Mouse (Mus musculus) CH12F3 (cell line): ENCODE measurements around the gene Wdr82.

Experiments
- in situ Hi-C: fragments of 300-500 bp; cut with MboI; formaldehyde crosslinking; loops from 2 replicates; pipeline ENCODE4 v1.14.3; 2020; ENCODE audit warnings: low sequenced_read_pairs

The Wdr82 gene

DNA sequence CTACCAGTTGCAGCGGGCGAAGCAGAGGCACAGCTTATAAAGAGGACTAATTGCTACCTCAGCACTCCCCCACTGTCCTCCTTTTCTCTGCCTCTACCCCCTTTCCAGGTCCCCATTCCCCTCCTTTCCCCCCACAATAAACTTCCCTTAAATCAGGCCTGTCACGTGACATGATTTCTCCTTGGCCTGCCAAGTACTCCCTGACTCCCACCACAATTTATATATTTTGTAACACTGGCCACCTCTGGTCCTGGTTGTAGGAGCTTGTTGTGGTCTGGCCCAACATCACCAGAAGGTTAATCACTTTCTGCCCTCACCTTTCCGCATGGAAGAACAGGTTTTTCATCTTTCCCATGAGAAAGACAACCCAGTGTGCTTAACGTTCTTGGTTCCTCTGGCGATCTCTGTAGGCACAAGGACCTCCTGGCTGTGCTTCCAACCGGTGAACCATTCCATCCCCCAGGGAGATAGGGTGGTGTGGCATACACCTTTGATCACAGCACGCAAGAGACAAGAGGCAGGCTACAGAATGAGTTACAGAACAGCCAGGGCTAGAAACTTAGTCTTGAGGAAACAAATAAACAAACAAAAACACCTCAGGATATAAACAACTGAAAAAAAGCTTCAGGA lies 50.3 kb downstream of the Wdr82 start:
- in situ Hi-C loops, result no loop called here

- in situ Hi-C loops, result no loop called here
Measured at GRCm38 (mm10) chr9:106222261-106222851, 51.6 kb downstream of the Wdr82 start, which contains the start of gene Tlr9. Tlr9 (plus strand) TSS chr9:106222598.

DNA sequence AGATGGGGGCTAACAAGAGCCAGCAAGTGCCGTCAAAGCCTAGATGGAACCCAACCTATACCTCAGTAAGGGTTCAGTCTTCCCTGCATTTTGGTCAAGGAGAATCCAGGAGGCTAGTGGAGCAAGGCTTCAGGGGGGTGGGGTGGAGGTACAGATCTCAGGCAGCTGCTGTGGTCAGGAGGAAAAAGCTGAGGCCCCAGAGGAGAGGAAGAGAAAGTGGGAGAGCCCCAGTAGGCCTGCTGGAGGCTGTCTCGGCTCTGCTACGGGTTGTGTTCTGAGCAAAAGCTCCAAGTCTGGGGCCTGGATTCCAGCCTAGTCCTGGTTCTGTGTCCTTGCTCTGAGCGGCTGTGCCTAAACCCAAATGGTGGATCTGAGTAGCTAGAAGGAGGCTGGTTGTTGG lies 52.3 kb downstream of the Wdr82 start:
- in situ Hi-C loops, result no loop called here

DNA sequence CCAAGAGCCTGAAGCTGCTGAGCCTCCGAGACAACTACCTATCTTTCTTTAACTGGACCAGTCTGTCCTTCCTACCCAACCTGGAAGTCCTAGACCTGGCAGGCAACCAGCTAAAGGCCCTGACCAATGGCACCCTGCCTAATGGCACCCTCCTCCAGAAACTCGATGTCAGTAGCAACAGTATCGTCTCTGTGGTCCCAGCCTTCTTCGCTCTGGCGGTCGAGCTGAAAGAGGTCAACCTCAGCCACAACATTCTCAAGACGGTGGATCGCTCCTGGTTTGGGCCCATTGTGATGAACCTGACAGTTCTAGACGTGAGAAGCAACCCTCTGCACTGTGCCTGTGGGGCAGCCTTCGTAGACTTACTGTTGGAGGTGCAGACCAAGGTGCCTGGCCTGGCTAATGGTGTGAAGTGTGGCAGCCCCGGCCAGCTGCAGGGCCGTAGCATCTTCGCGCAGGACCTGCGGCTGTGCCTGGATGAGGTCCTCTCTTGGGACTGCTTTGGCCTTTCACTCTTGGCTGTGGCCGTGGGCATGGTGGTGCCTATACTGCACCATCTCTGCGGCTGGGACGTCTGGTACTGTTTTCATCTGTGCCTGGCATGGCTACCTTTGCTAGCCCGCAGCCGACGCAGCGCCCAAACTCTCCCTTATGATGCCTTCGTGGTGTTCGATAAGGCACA lies 54.9 kb downstream of the Wdr82 start:
- in situ Hi-C loops, result no loop called here

DNA sequence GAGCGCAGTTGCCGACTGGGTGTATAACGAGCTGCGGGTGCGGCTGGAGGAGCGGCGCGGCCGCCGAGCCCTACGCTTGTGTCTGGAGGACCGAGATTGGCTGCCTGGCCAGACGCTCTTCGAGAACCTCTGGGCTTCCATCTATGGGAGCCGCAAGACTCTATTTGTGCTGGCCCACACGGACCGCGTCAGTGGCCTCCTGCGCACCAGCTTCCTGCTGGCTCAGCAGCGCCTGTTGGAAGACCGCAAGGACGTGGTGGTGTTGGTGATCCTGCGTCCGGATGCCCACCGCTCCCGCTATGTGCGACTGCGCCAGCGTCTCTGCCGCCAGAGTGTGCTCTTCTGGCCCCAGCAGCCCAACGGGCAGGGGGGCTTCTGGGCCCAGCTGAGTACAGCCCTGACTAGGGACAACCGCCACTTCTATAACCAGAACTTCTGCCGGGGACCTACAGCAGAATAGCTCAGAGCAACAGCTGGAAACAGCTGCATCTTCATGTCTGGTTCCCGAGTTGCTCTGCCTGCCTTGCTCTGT lies 55.5 kb downstream of the Wdr82 start:
- in situ Hi-C loops, result no loop called here

- in situ Hi-C loops, result no loop called here
Measured at GRCm38 (mm10) chr9:106227790-106228429, 57.2 kb downstream of the Wdr82 start.

DNA sequence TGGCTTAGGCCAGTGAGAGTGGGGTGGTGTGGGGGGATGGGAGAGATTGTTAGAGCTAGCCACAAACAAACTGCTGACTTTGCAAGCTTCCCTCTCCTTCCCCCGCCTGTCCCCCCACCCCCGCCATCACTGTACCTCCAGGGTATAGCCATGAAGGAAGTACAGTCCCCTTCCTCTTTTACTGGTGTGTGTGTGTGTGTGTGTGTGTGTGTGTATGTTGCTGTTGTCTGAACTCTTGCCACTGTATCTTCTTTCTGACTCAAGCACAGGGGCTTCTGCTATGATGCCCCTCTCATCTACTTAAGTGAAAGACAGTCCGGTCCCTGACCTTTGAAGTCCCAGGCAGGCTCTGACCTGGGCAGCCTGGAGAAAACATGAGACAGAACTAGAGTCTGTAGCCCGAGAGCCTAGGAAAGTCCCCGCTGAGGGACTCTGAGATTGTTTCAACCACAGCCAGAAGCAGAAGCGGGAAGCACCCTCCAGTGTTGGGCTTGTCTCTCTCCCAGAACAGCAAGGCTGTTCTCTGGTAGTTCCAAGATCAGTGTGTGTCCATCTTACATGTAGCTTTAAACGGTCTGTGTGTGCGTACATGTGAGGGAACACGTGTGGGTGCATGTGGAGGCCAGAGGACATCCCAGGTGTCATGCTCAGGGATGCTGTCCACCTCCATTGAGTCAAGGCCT lies 59.5 kb downstream of the Wdr82 start:
- in situ Hi-C loops, result no loop called here

DNA sequence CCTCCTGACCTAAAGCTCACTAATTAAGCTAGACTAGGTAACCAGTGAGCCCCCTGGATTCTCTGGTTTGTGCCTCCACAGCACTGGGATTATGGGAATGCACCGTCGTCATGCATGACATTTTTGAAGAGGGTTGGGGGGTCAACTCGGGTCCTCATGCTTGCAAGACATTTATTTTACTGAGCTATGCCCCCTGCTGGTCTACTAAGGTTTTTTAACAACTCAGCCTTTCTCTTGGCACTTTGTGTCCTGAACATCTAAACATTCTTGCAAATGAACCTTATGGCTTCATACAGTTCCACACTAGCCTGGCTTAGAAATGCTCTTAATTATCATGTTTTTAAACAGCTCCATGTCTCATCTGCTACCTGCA lies 60.0 kb downstream of the Wdr82 start:
- in situ Hi-C loops, result no loop called here

GRCm38 (mm10) chr9:106231220-106231619 lies 60.5 kb downstream of the Wdr82 start:
- in situ Hi-C loops, result no loop called here

DNA sequence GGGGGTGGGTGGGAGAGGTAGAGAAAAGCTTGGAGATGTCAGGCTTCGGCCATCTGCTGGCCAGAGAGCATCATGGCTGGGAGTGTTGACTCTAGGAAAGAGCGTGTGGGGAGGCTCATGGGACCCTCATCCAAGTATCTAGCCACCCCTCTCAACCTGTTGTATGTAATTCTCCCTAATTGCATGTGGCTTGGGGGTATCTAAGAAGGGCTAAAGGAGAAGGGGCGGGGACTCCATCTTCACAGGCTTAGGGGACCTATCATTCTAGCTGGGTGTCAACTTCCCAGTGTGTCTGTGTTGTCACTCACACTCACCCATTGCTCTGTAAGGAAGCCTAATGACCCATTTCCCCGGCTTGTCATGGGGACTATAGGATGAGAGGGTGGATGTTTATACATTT lies 61.1 kb downstream of the Wdr82 start:
- in situ Hi-C loops, result no loop called here

- in situ Hi-C loops, result no loop called here
Measured at GRCm38 (mm10) chr9:106232956-106233355, 62.2 kb downstream of the Wdr82 start.

DNA sequence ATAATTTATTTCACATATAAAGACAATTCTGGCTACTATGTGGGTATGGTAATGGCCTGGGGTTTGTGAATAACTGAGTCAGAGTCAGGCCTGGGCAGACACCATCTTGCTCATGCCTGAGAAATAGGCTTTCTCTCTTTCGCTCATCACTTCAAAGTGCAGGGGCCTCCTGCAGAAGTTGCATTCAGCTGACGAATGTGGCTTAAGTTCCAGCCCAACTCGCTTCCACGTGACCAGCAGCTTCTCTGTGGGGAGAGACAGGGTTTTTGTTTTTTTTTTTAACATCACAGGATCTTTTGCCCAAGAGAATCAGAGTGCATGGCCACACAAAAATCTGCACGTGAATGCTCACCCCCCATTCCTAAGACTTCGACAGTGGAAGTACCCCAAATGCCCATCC lies 63.2 kb downstream of the Wdr82 start:
- in situ Hi-C loops, result no loop called here

- in situ Hi-C loops, result no loop called here
Measured at GRCm38 (mm10) chr9:106235194-106235830, 64.6 kb downstream of the Wdr82 start.

DNA sequence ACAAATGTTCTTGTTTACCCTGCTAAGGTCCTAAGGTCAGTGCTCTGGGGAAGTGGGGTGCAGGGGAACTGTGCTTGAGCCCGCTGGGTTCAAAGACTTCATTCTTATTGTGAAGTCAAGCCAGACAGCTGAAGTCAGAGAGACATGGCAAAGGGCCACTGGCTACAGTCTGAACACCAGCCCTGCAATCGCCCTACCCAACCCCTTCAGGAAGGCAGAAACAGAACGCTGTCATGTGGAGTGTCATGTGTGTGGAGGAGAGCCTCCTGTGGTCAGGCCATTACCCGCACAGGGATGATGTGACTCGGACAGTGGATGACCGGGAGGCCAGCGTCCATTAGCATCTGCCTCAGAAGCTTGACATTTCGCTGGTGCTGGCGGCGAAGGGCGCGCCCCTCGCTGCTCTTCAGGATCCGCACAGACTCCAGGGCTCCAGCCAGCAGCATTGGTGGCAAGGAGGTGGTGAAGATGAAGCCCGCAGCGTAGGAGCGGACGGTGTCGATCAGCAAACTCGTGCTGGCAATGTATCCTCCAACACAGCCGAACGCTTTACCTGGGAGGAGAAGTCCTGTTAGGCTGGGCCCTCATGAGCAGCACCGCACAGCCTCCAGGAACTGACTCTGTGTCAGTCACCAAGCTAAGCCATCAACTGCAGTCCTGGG lies 65.6 kb downstream of the Wdr82 start:
- in situ Hi-C loops, result no loop called here

- in situ Hi-C loops, result no loop called here
Measured at GRCm38 (mm10) chr9:106236818-106237211, 66.1 kb downstream of the Wdr82 start.

- in situ Hi-C loops, result no loop called here
Measured at GRCm38 (mm10) chr9:106237401-106237800, 66.7 kb downstream of the Wdr82 start.

GRCm38 (mm10) chr9:106237878-106238277 lies 67.2 kb downstream of the Wdr82 start:
- in situ Hi-C loops, result no loop called here
